Mouse (Mus musculus): Measurements from ENCODE around the gene Proca1.

Proca1 gene

GRCm38 (mm10) chr11:78193113-78193512, at the start of gene Proca1:
TSS of gene Proca1 (plus strand) at chr11:78193392.
- no peak for DNase-seq (ENCODE audit: low spot score in 2 of 2)

GRCm38 (mm10) chr11:78143520-78143919, 49.7 kb upstream of the Proca1 start:
- DNase-seq (ENCODE audit: low spot score in 2 of 2), result no peak

GRCm38 (mm10) chr11:78146168-78146567, 47.0 kb upstream of the Proca1 start:
- DNase-seq (ENCODE audit: low spot score in 2 of 2), result no peak

GRCm38 (mm10) chr11:78146707-78147543, 46.3 kb upstream of the Proca1 start:
- DNase-seq (ENCODE audit: low spot score in 2 of 2), result no peak

- DNase-seq (ENCODE audit: low spot score in 2 of 2), result peak in 1 of 2 experiments; percentile 50
Measured at GRCm38 (mm10) chr11:78151161-78151560, 42.0 kb upstream of the Proca1 start.

- DNase-seq (ENCODE audit: low spot score in 2 of 2), result peak; percentile 93 to 95
Measured at GRCm38 (mm10) chr11:78152299-78153231, 40.6 kb upstream of the Proca1 start.

GRCm38 (mm10) chr11:78153778-78154177, 39.4 kb upstream of the Proca1 start:
- peak; percentile 39 to 52 for DNase-seq (ENCODE audit: low spot score in 2 of 2)

- no peak for DNase-seq (ENCODE audit: low spot score in 2 of 2)
Measured at GRCm38 (mm10) chr11:78155674-78156073, 37.5 kb upstream of the Proca1 start.

- DNase-seq (ENCODE audit: low spot score in 2 of 2), result no peak
Measured at GRCm38 (mm10) chr11:78156156-78156699, 37.0 kb upstream of the Proca1 start.

- DNase-seq (ENCODE audit: low spot score in 2 of 2), result peak; percentile 84
Measured at GRCm38 (mm10) chr11:78159096-78159495, 34.1 kb upstream of the Proca1 start.

GRCm38 (mm10) chr11:78159557-78159956, 33.6 kb upstream of the Proca1 start:
- peak in 1 of 2 experiments; percentile 35 for DNase-seq (ENCODE audit: low spot score in 2 of 2)

- no peak for DNase-seq (ENCODE audit: low spot score in 2 of 2)
Measured at GRCm38 (mm10) chr11:78160171-78160570, 33.0 kb upstream of the Proca1 start.

GRCm38 (mm10) chr11:78160675-78161074, 32.5 kb upstream of the Proca1 start:
- DNase-seq (ENCODE audit: low spot score in 2 of 2), result no peak

GRCm38 (mm10) chr11:78161169-78161568, 32.0 kb upstream of the Proca1 start:
- no peak for DNase-seq (ENCODE audit: low spot score in 2 of 2)

GRCm38 (mm10) chr11:78161968-78162367, 31.2 kb upstream of the Proca1 start:
- DNase-seq (ENCODE audit: low spot score in 2 of 2), result peak; percentile 83

GRCm38 (mm10) chr11:78162504-78162903, 30.7 kb upstream of the Proca1 start:
- peak; percentile 85 to 90 for DNase-seq (ENCODE audit: low spot score in 2 of 2)

GRCm38 (mm10) chr11:78163045-78163444, 30.1 kb upstream of the Proca1 start:
- no peak for DNase-seq (ENCODE audit: low spot score in 2 of 2)

GRCm38 (mm10) chr11:78163681-78164603, 29.2 kb upstream of the Proca1 start:
- peak; percentile 72 to 84 for DNase-seq (ENCODE audit: low spot score in 2 of 2)

- no peak for DNase-seq (ENCODE audit: low spot score in 2 of 2)
Measured at GRCm38 (mm10) chr11:78164604-78164923, 28.6 kb upstream of the Proca1 start.

- DNase-seq (ENCODE audit: low spot score in 2 of 2), result peak; percentile 86 to 88
Measured at GRCm38 (mm10) chr11:78164924-78165760, 28.1 kb upstream of the Proca1 start, which contains the start of gene Traf4. TSS of gene Traf4 (minus strand) at chr11:78165589.

Measured in right cerebral cortex, postnatal 10 days (tissue).